Mouse (Mus musculus) heart, postnatal 0 days (tissue): ENCODE data around the gene Lcorl. TPM values are rescaled to one million over a fixed set of nuclear protein-coding genes. Genes with fewer than 3 reads are reported as not detected.

Source experiments
- ATAC-seq: fragments of 200-750 bp; cut with Nextera tagmentation; 2 replicates; pipeline ENCODE4 v1.8.0; 2017; ENCODE audit warnings: low read depth, moderate number of reproducible peaks, moderate library complexity; ENCODE audit not compliant: insufficient read depth
- DNase-seq: peaks from one replicate; pipeline ENCODE4 v3.0.0-alpha.2; 2016; ENCODE audit warnings: low spot score
- H3K27ac ChIP-seq: fragments of 300-500 bp; sonication (generic); 2 replicates; pipeline ENCODE4 v1.5.1; 2014; ENCODE audit warnings: low read depth, mild to moderate bottlenecking
- H3K27me3 ChIP-seq: fragments of 300-500 bp; sonication (generic); 2 replicates; pipeline ENCODE4 v1.6.1; 2014; ENCODE audit warnings: low read length, mixed read lengths; ENCODE audit not compliant: control insufficient read depth, insufficient read depth
- H3K36me3 ChIP-seq: fragments of 300-500 bp; sonication (generic); replicated peaks from 2 replicates; pipeline ENCODE4 v1.6.1; 2014; ENCODE audit warnings: low read length, mixed read lengths; ENCODE audit not compliant: control insufficient read depth, insufficient read depth
- H3K4me1 ChIP-seq: fragments of 300-500 bp; sonication (generic); 2 replicates; pipeline ENCODE4 v1.6.1; 2014; ENCODE audit warnings: antibody characterized with exemption; ENCODE audit not compliant: control insufficient read depth, insufficient read depth
- H3K4me2 ChIP-seq: fragments of 300-500 bp; sonication (generic); 2 replicates; pipeline ENCODE4 v1.6.1; 2014; ENCODE audit warnings: low read depth, mild to moderate bottlenecking, low read length, moderate library complexity
- H3K4me3 ChIP-seq: fragments of 300-500 bp; sonication (generic); 2 replicates; pipeline ENCODE4 v1.5.1; 2014; ENCODE audit warnings: low read depth, low read length
- H3K9ac ChIP-seq: fragments of 300-500 bp; sonication (generic); replicated peaks from 2 replicates; pipeline ENCODE4 v1.6.1; 2014; ENCODE audit warnings: low read depth, low read length, mixed read lengths
- H3K9me3 ChIP-seq: fragments of 300-500 bp; sonication (generic); replicated peaks from 2 replicates; pipeline ENCODE4 v1.6.1; 2016; ENCODE audit warnings: low read length; ENCODE audit not compliant: control insufficient read depth
- CTCF ChIP-seq: IDR thresholded peaks from 2 replicates; pipeline ENCODE4 v1.5.1; 2016; ENCODE audit warnings: antibody characterized with exemption, control low read depth, low read depth
- EP300 ChIP-seq: IDR thresholded peaks from 2 replicates; pipeline ENCODE4 v1.6.1; 2016; ENCODE audit warnings: antibody characterized with exemption, low read depth
- WGBS: fragments of 180-500 bp; shearing (Covaris S2); extraction: QIAGEN DNeasy Blood & Tissue Kit; methylation state at CpG from one replicate; pipeline ENCODE4 v1.1.7; 2014; 5-methylcytosine and 5-hydroxymethylcytosine counted together
- polyA plus RNA-seq: library from polyadenylated mRNA; unstranded; fragments of >200 nt; fragmentation: Nextera tagmentation; extraction: Ambion mirVana; gene quantifications from 2 replicates; pipeline ENCODE4 v1.2.1, GENCODE M21; 2015
- total RNA-seq: library from RNA; depleted of rRNA; stranded (reverse); fragments of >200 nt; gene quantifications from 2 replicates; pipeline ENCODE4 v1.2.3, GENCODE M21; 2014; ENCODE audit warnings: low replicate concordance; rRNA removed

The Lcorl gene
- total and polyA plus RNA-seq, 2 experiments from 2014 or later: 11.6 to 80.3 TPM

GRCm38 (mm10) chr5:45651026-45651703, 206.2 kb downstream of the Lcorl start:
- DNase-seq (no peak), ATAC-seq (no peak)
- Histone ChIP-seq H3K4me3 (no peak overlapping the region), H3K4me1 (no peaks in the 10 kb centered on the region), H3K9ac (no peak overlapping the region), H3K27me3 (no peaks in the 10 kb centered on the region), H3K9me3 (no peaks in the 10 kb centered on the region), H3K36me3 (no peaks in the 10 kb centered on the region), H3K4me2 (no peak overlapping the region), H3K27ac (no peak overlapping the region)
- WGBS: 82% methylated on average over 2 of the region's 2 CpGs
- TF ChIP-seq EP300 (no peak), CTCF (no peak)

Other genes starting within 250 kb of the Lcorl start
- 0.54 TPM in 1 of 2 replicates, not detected in the other for gene Fam184b, start 218.0 kb downstream of the Lcorl start, total RNA-seq
- gene Fam184b, start 218.0 kb downstream of the Lcorl start, polyA plus RNA-seq: 0.03 TPM in 1 of 2 replicates, not detected in the other
- 16.1 and 28.7 TPM in 2 replicates for gene Ncapg, start 187.7 kb downstream of the Lcorl start, total RNA-seq
- gene Ncapg, start 187.7 kb downstream of the Lcorl start, polyA plus RNA-seq: 8.7 and 9.1 TPM in 2 replicates